Mouse (Mus musculus) forebrain, postnatal 0 days (tissue): ENCODE measurements around the gene Akap13. TPM values are rescaled to one million over a fixed set of nuclear protein-coding genes. Genes with fewer than 3 reads are reported as not detected.

ENCODE experiments used
- ATAC-seq: fragments of 200-750 bp; cut with Nextera tagmentation; 2 replicates; pipeline ENCODE4 v1.8.0; 2017; ENCODE audit warnings: mild to moderate bottlenecking, moderate library complexity
- DNase-seq: peaks from one replicate; pipeline ENCODE4 v3.0.0-alpha.2; 2015
- H3K27ac ChIP-seq: fragments of 300-500 bp; sonication (generic); 2 replicates; pipeline ENCODE4 v1.5.1; 2014; ENCODE audit warnings: low read depth, mild to moderate bottlenecking, antibody characterized with exemption, low read length, moderate library complexity, mixed read lengths
- H3K27me3 ChIP-seq: fragments of 300-500 bp; sonication (generic); 2 replicates; pipeline ENCODE4 v1.6.1; 2014; ENCODE audit warnings: mild to moderate bottlenecking, low read length, mixed read lengths; ENCODE audit not compliant: insufficient read depth
- H3K36me3 ChIP-seq: fragments of 300-500 bp; sonication (generic); 2 replicates; pipeline ENCODE4 v1.6.1; 2014; ENCODE audit warnings: mild to moderate bottlenecking, moderate library complexity; ENCODE audit not compliant: insufficient read depth
- H3K4me1 ChIP-seq: fragments of 300-500 bp; sonication (generic); 2 replicates; pipeline ENCODE4 v1.6.1; 2014; ENCODE audit warnings: antibody characterized with exemption; ENCODE audit not compliant: insufficient read depth
- H3K4me2 ChIP-seq: fragments of 300-500 bp; sonication (generic); 2 replicates; pipeline ENCODE4 v1.6.1; 2014; ENCODE audit warnings: low read depth, mild to moderate bottlenecking, moderate library complexity
- H3K4me3 ChIP-seq: fragments of 300-500 bp; sonication (generic); 2 replicates; pipeline ENCODE4 v1.5.1; 2014; ENCODE audit warnings: low read depth, low read length, mixed read lengths
- H3K9ac ChIP-seq: fragments of 300-500 bp; sonication (generic); 2 replicates; pipeline ENCODE4 v1.6.1; 2014; ENCODE audit warnings: mild to moderate bottlenecking
- H3K9me3 ChIP-seq: fragments of 300-500 bp; sonication (generic); 2 replicates; pipeline ENCODE4 v1.6.1; 2016; ENCODE audit warnings: low read length
- CTCF ChIP-seq: sonication (generic); IDR thresholded peaks from 2 replicates; pipeline ENCODE4 v1.5.1; 2016; ENCODE audit warnings: antibody characterized with exemption, control low read depth, low read depth
- WGBS: fragments of 180-500 bp; shearing (Covaris S2); extraction: QIAGEN DNeasy Blood & Tissue Kit; methylation state at CpG from one replicate; pipeline ENCODE4 v1.1.7; 2014; 5-methylcytosine and 5-hydroxymethylcytosine counted together
- polyA plus RNA-seq: library from polyadenylated mRNA; unstranded; fragments of >200 nt; fragmentation: Nextera tagmentation; extraction: Ambion mirVana; gene quantifications from 2 replicates; pipeline ENCODE4 v1.2.1, GENCODE M21; 2015
- total RNA-seq: library from RNA; depleted of rRNA; stranded (reverse); fragments of >200 nt; gene quantifications from 2 replicates; pipeline ENCODE4 v1.2.3, GENCODE M21; 2014

The Akap13 gene
- total and polyA plus RNA-seq, 2 experiments from 2014 or later, result 9.1 to 16.2 TPM

DNA sequence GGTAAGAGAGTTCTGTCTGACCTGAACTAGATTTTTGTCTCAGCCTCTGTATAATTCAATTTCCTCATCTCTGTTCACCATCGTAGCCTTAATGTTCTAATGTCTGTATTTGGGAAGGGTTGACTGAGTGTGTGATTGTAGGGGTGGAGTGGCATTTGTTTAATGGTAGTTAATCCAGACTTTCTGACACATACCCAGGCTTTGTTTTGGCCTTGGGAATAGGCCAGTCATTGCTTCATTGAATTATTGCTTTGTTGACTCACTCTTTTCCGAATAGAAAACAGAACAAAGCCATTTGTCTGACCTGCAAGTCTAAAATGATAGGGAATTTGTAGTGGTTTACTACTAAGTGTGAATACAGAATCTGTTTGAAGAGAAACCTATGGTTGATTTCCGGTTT is 163.4 kb downstream of the Akap13 start:
- Histone ChIP-seq H3K4me3 (no peak overlapping the region), H3K9ac (no peak overlapping the region), H3K36me3 (no peaks in the 10 kb centered on the region), H3K4me2 (no peak overlapping the region), H3K9me3 (no peaks in the 10 kb centered on the region), H3K27me3 (no peaks in the 10 kb centered on the region), H3K4me1 (no peaks in the 10 kb centered on the region), H3K27ac (no peak overlapping the region)
- TF ChIP-seq CTCF, result no peak
- WGBS, result 60% methylated on average over 3 of the region's 3 CpGs
- ATAC-seq (no peak), DNase-seq (no peak)

DNA sequence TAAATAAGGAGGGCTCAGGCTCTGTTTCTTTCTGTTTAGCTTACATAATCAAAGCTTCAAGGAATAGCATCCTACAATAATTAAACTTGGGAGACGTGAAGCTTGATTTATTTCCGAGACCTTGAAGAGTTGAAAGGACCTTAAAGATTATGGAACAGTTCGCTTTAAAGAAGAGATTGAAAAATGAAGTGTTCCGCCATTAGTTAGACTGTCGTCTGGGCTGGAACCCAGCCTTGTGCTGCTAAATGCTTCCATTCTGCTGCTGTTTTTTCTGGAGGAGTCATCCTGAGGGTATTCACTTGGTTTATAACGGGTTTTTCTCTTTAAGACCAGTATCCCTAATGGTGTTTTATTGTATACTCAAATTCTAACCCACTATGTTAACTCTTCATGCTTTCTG is 164.5 kb downstream of the Akap13 start:
- Histone ChIP-seq H3K4me1 (no peaks in the 10 kb centered on the region), H3K4me3 (no peak overlapping the region), H3K27me3 (no peaks in the 10 kb centered on the region), H3K4me2 (no peak overlapping the region), H3K36me3 (no peaks in the 10 kb centered on the region), H3K9me3 (no peaks in the 10 kb centered on the region), H3K27ac (no peak overlapping the region), H3K9ac (no peak overlapping the region)
- 66% methylated on average over 6 of the region's 6 CpGs for WGBS
- TF ChIP-seq CTCF, result no peak
- DNase-seq, result no peak
- ATAC-seq, result no peak

- no peak overlapping the region for H3K27ac ChIP-seq
- H3K27me3 ChIP-seq, result no peaks in the 10 kb centered on the region
- TF ChIP-seq CTCF, result no peak
- H3K9me3 ChIP-seq, result no peaks in the 10 kb centered on the region
- WGBS, result 76% methylated on average over 3 of the region's 3 CpGs
- H3K36me3 ChIP-seq, result no peaks in the 10 kb centered on the region
- no peak for DNase-seq
- ATAC-seq, result no peak
- no peak overlapping the region for H3K9ac ChIP-seq
- H3K4me2 ChIP-seq, result no peak overlapping the region
- H3K4me3 ChIP-seq, result no peak overlapping the region
- no peaks in the 10 kb centered on the region for H3K4me1 ChIP-seq
Observed at GRCm38 (mm10) chr7:75620395-75620960, 165.1 kb downstream of the Akap13 start.

GRCm38 (mm10) chr7:75620976-75621375 is 165.6 kb downstream of the Akap13 start:
- TF ChIP-seq CTCF, result no peak
- WGBS, result 63% methylated on average over 4 of the region's 4 CpGs
- Histone ChIP-seq H3K9ac (no peak overlapping the region), H3K4me3 (no peak overlapping the region), H3K4me1 (no peaks in the 10 kb centered on the region), H3K27me3 (no peaks in the 10 kb centered on the region), H3K36me3 (no peaks in the 10 kb centered on the region), H3K4me2 (no peak overlapping the region), H3K9me3 (no peaks in the 10 kb centered on the region), H3K27ac (no peak overlapping the region)
- ATAC-seq, result no peak
- DNase-seq, result no peak

- Histone ChIP-seq H3K4me2 (no peak overlapping the region), H3K27ac (no peak overlapping the region), H3K9me3 (no peaks in the 10 kb centered on the region), H3K9ac (no peak overlapping the region), H3K36me3 (no peaks in the 10 kb centered on the region), H3K4me1 (no peaks in the 10 kb centered on the region), H3K27me3 (no peaks in the 10 kb centered on the region), H3K4me3 (no peak overlapping the region)
- no peak for ATAC-seq
- no peak for TF ChIP-seq CTCF
- WGBS, result 77% methylated on average over 2 of the region's 2 CpGs
- no peak for DNase-seq
Observed at GRCm38 (mm10) chr7:75627831-75628230, 172.5 kb downstream of the Akap13 start.

DNA sequence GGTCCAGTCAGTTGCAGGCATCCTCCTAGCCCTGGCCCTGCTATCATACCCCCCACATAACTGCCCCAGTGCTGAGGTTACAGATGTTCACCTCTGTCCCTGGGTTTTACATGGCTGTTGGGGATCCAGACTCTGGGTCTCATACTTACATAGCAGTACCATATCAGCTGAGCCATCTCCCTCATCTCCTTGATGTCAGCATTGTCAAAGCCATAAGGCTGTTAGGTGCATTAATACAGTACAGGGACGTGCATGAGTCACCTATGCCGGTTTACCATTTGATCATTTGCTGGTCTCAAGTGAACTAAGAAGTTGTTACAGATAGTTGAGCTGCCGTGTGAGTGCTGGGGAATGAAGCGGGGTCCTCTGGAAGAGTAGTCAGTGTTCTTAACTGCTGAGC is 174.3 kb downstream of the Akap13 start:
- Histone ChIP-seq H3K9ac (no peak overlapping the region), H3K9me3 (no peaks in the 10 kb centered on the region), H3K27me3 (no peaks in the 10 kb centered on the region), H3K4me2 (no peak overlapping the region), H3K36me3 (no peaks in the 10 kb centered on the region), H3K4me1 (no peaks in the 10 kb centered on the region), H3K4me3 (no peak overlapping the region), H3K27ac (no peak overlapping the region)
- DNase-seq (no peak), ATAC-seq (no peak)
- no peak for TF ChIP-seq CTCF
- 93% methylated on average over 4 of the region's 4 CpGs for WGBS

DNA sequence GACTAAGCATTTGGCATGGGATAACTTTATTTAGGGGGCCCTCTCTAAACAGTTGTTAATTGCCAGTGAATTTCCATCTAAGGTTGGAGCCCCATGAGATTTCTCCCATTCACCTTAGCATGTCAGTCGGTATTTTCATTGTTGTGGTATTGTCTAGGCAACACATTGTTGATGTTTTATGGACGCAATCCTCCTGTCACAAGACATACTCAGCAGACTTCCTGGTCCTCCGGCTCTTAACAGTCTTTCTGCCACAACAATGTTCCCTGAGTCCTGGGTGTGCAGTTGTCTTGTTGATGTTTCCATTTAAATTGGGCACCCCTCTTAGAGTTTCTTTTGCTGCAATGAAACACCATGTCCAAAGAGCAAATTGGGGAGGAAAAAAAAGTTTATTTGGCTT is 177.6 kb downstream of the Akap13 start:
- Histone ChIP-seq H3K9me3 (no peaks in the 10 kb centered on the region), H3K4me2 (no peak overlapping the region), H3K27ac (no peak overlapping the region), H3K9ac (no peak overlapping the region), H3K36me3 (no peaks in the 10 kb centered on the region), H3K4me3 (no peak overlapping the region), H3K27me3 (no peaks in the 10 kb centered on the region), H3K4me1 (no peaks in the 10 kb centered on the region)
- ATAC-seq (no peak), DNase-seq (no peak)
- 72% methylated on average over 3 of the region's 3 CpGs for WGBS
- no peak for TF ChIP-seq CTCF

DNA sequence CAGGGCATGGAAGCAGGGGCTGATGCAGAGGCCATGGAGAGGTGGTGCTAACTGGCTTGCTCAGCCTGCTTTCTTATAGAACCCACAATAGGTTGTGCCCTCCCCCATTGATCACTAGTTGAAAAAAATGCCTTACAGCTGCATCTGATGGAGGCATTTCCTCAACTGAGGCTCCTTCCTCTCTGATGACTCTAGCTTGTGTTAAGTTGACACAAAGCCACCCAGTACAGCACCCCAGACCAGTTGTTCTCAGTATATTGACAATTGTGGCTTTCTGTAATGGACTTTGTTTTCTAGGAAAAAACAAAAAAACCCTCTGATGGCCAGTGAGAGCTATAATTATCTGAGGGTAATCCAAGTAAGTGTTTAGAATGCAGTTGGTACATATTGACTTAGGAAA is 178.1 kb downstream of the Akap13 start:
- ATAC-seq (no peak), DNase-seq (no peak)
- H3K36me3 ChIP-seq, result no peaks in the 10 kb centered on the region
- H3K4me2 ChIP-seq, result no peak overlapping the region
- H3K4me1 ChIP-seq, result no peaks in the 10 kb centered on the region
- no peak overlapping the region for H3K4me3 ChIP-seq
- no peaks in the 10 kb centered on the region for H3K27me3 ChIP-seq
- H3K9me3 ChIP-seq, result no peaks in the 10 kb centered on the region
- no peak overlapping the region for H3K27ac ChIP-seq
- H3K9ac ChIP-seq, result no peak overlapping the region
- no peak for TF ChIP-seq CTCF
